Comparison of ENCODE assay signal across 13 mouse cellular contexts in the genomic region with DNA sequence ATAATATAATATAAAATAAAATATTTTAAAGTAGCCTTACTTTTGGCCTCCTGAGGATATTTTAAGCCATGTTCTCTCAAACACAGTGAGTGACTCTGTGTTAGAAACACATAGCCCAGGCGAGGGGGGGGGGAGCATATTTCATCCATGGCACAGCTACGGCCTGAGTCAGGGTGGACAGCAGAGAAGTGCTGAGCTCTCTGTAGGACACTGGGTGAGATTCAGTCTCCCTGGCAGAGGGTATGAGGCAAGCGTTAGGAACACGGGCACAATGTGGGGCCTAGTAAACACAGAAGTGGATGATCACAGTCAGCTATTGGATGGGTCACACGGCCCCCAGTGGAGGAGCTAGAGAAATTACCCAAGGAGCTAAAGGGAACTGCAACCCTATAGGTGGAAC. TPM values are rescaled to one million over a fixed set of nuclear protein-coding genes. Genes with fewer than 3 reads are reported as not detected.
DNase-seq lines count a peak whose midpoint lies in the region; ATAC-seq and TF ChIP-seq lines count a peak whose summit lies in the region.
"Had no signal": no experiment of that assay in that cellular context is flagged by ENCODE, and none has a peak within 500 bp of the region (broad histone marks: within the 10 kb centered on the region; RNA-seq: fewer than 3 reads in every experiment).

No protein-coding gene starts in this region.

- H3K36me3 ChIP-seq in heart, embryonic 12.5 days: no peaks in the 10 kb centered on the region
- no peaks in the 10 kb centered on the region for H3K36me3 ChIP-seq in neural tube, embryonic 11.5 days (ENCODE audit: control insufficient read depth, insufficient read depth, low read length)
- no peaks in the 10 kb centered on the region for H3K36me3 ChIP-seq in forebrain, postnatal 0 days (ENCODE audit: insufficient read depth)
- H3K36me3 ChIP-seq: heart, embryonic 15.5 days; limb, embryonic 12.5 days had no signal

- H3K27me3 ChIP-seq in heart, embryonic 12.5 days (replicated peaks): no peaks in the 10 kb centered on the region
- no peaks in the 10 kb centered on the region for H3K27me3 ChIP-seq in neural tube, embryonic 11.5 days (ENCODE audit: control insufficient read depth, insufficient read depth, low read length)
- no peaks in the 10 kb centered on the region for H3K27me3 ChIP-seq in forebrain, postnatal 0 days (ENCODE audit: insufficient read depth, low read length)
- H3K27me3 ChIP-seq: heart, embryonic 15.5 days; limb, embryonic 12.5 days had no signal

- no peak for TF ChIP-seq CTCF in forebrain, postnatal 0 days (IDR thresholded peaks at IDR 0.05; ENCODE audit: low read depth)
- TF ChIP-seq CTCF in left cerebral cortex, adult 2 months (IDR thresholded peaks at IDR 0.05): no peak

- ATAC-seq in heart, embryonic 12.5 days (ENCODE audit: insufficient number of reproducible peaks, low FRiP score): no peak
- ATAC-seq in neural tube, embryonic 11.5 days (ENCODE audit: insufficient read depth, low FRiP score, low TSS enrichment): peak; percentile 61; the same call in 1 of the 2 replicates
- 0 out of 2 replicates have a peak, but pooled peaks have one; percentile 26 for ATAC-seq in forebrain, postnatal 0 days
- ATAC-seq in megakaryocyte progenitor cell, adult 5-6 weeks (replicated peaks; ENCODE audit: poor library complexity): 0 out of 2 replicates have a peak, but pooled peaks have one; percentile 12

- no peaks in the 10 kb centered on the region for H3K4me1 ChIP-seq in heart, embryonic 12.5 days (replicated peaks)
- H3K4me1 ChIP-seq in neural tube, embryonic 11.5 days (ENCODE audit: control insufficient read depth, insufficient read depth, low read length): no peaks in the 10 kb centered on the region
- no peaks in the 10 kb centered on the region for H3K4me1 ChIP-seq in forebrain, postnatal 0 days (ENCODE audit: insufficient read depth)

- no peaks in the 10 kb centered on the region for H3K9me3 ChIP-seq in heart, embryonic 12.5 days (replicated peaks)
- no peaks in the 10 kb centered on the region for H3K9me3 ChIP-seq in neural tube, embryonic 11.5 days (ENCODE audit: control insufficient read depth, low read length)
- no peaks in the 10 kb centered on the region for H3K9me3 ChIP-seq in forebrain, postnatal 0 days (ENCODE audit: low read length)
- H3K9me3 ChIP-seq: heart, embryonic 15.5 days; limb, embryonic 12.5 days had no signal

- DNase-seq in heart, adult 11 months: no peak
- DNase-seq in neural tube, embryonic 11.5 days (ENCODE audit: low spot score): no peak
- no peak for DNase-seq in neural tube, embryonic 10.5 days (ENCODE audit: extremely low spot score, low spot score)
- DNase-seq in forebrain, postnatal 0 days: no peak
- DNase-seq in left cerebral cortex, adult 2 months (ENCODE audit: extremely low spot score in 1 of 2, low spot score in 2 of 2): no peak
- no peak for DNase-seq in adrenal gland, postnatal 4 days (ENCODE audit: low spot score in 2 of 2)
- DNase-seq: cerebellum, adult 8-10 months; thymus, postnatal 4 days had no signal

- H3K27ac ChIP-seq in heart, embryonic 12.5 days (ENCODE audit: poor library complexity, severe bottlenecking): peak overlapping the region; percentile 59; the same call in 1 of the 2 replicates
- H3K27ac ChIP-seq in neural tube, embryonic 11.5 days (ENCODE audit: low read depth, low read length): no peak overlapping the region
- H3K27ac ChIP-seq in forebrain, postnatal 0 days (ENCODE audit: low read depth, low read length): no peak overlapping the region
- H3K27ac ChIP-seq in left cerebral cortex, adult 2 months: no peak overlapping the region
- H3K27ac ChIP-seq: heart, embryonic 15.5 days; limb, embryonic 12.5 days had no signal

- 0 out of 2 replicates have a peak overlapping the region, but pooled peaks have one; percentile 26 for H3K4me3 ChIP-seq in heart, embryonic 12.5 days
- H3K4me3 ChIP-seq in neural tube, embryonic 11.5 days (ENCODE audit: low read depth, low read length): no peak overlapping the region
- H3K4me3 ChIP-seq in forebrain, postnatal 0 days (ENCODE audit: low read depth, low read length): no peak overlapping the region
- no peak overlapping the region for H3K4me3 ChIP-seq in left cerebral cortex, adult 2 months
- H3K4me3 ChIP-seq: heart, embryonic 15.5 days; limb, embryonic 12.5 days had no signal

- no peak overlapping the region for H3K4me2 ChIP-seq in heart, embryonic 12.5 days
- no peak overlapping the region for H3K4me2 ChIP-seq in neural tube, embryonic 11.5 days (ENCODE audit: low read depth)
- no peak overlapping the region for H3K4me2 ChIP-seq in forebrain, postnatal 0 days (ENCODE audit: low read depth)
- H3K4me2 ChIP-seq: heart, embryonic 15.5 days; limb, embryonic 12.5 days had no signal

- no peak overlapping the region for H3K9ac ChIP-seq in heart, embryonic 12.5 days
- no peak overlapping the region for H3K9ac ChIP-seq in neural tube, embryonic 11.5 days (ENCODE audit: low read length)
- H3K9ac ChIP-seq in forebrain, postnatal 0 days: no peak overlapping the region
- H3K9ac ChIP-seq: heart, embryonic 15.5 days; limb, embryonic 12.5 days had no signal

- WGBS in heart, embryonic 12.5 days: 87% methylated on average over 5 of the region's 5 CpGs
- WGBS in neural tube, embryonic 11.5 days: 81% methylated on average over 5 of the region's 5 CpGs
- WGBS in forebrain, postnatal 0 days: 86% methylated on average over 5 of the region's 5 CpGs

- intact Hi-C loops in left cerebral cortex, adult 2 months (cut with DNase I): loop anchor here (5.0 kb wide), 1 partner anchor 497 kb away; no protein-coding TSS in a partner anchor

RNA-seq across cellular contexts. Expression of a gene that starts 1.2 kb away (rescaled TPM):
- 18.4 and 22.5 TPM in 2 replicates for polyA plus RNA-seq in heart, embryonic 12.5 days (2016; fragmentation: Nextera tagmentation; extraction: Ambion mirVana)
- 11.5 and 12.2 TPM in 2 replicates for polyA plus RNA-seq in neural tube, embryonic 11.5 days (2014; fragmentation: Nextera tagmentation; extraction: Ambion mirVana)
- 0.15 TPM in 1 of 2 replicates, not detected in the other for total RNA-seq in forebrain, postnatal 0 days (2014; rRNA removed)
- polyA plus RNA-seq in forebrain, postnatal 0 days (2015; fragmentation: Nextera tagmentation; extraction: Ambion mirVana): 0.45 and 0.49 TPM in 2 replicates
- total RNA-seq in megakaryocyte progenitor cell, adult 5-6 weeks (2015): 9.4 and 10.0 TPM in 2 replicates
- 8.5 and 9.1 TPM in 2 replicates for total RNA-seq in megakaryocyte progenitor cell, adult 5-6 weeks (2017)
- total RNA-seq in left cerebral cortex, adult 2 months (2021): not detected
- total RNA-seq in adrenal gland, postnatal 4 days (2021): 10 to 100 TPM; 10.5 to 20.9 TPM
- total RNA-seq: gastrocnemius, adult 18-20 months had no signal
